Mouse (Mus musculus): ENCODE data around the gene Ctnnbl1. TPM values are rescaled to one million over a fixed set of nuclear protein-coding genes. Genes with fewer than 3 reads are reported as not detected.

Gene Ctnnbl1
- polyA plus RNA-seq, 1 experiment from 2014 or later: 36.3 TPM

DNA sequence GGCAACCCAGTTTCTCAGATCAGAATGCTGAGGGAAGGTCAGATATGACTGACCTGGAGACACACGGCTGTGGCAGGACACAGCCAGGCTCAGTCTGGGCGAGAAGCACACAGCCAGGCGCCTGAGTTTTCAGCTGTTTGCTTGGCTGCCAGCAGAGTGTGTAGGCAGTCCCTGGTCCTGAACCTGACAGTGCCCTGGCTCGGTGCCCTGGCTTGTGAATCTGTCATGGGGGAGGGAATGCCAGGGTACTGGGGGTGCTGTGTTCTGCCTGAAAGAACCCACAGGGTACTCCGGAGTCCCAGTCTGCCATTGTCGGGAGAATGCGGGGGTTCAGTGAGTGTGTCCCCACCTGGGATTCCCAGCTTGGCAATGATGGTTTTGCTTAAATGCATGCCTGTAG, 184.3 kb downstream of the Ctnnbl1 start:
- H3K27ac ChIP-seq (ENCODE audit: low read depth, low read length): no peak overlapping the region
- peaks cover 72% of the 10 kb centered on the region for H3K27me3 ChIP-seq (ENCODE audit: control insufficient read depth, insufficient read depth, low read length)
- WGBS (ENCODE audit: insufficient replicate concordance): 57% methylated on average over 7 of the region's 7 CpGs
- no peaks in the 10 kb centered on the region for H3K36me3 ChIP-seq (ENCODE audit: control insufficient read depth, insufficient read depth, low read length)
- no peaks in the 10 kb centered on the region; the same call in 1 of the 2 replicates for H3K4me1 ChIP-seq (ENCODE audit: control insufficient read depth, insufficient read depth, low read length)
- no peak for ATAC-seq (replicated peaks; ENCODE audit: insufficient number of reproducible peaks, low FRiP score, low TSS enrichment)
- H3K9ac ChIP-seq (ENCODE audit: low read depth, low read length): no peak overlapping the region
- no peaks in the 10 kb centered on the region for H3K9me3 ChIP-seq (replicated peaks; ENCODE audit: control insufficient read depth, low read length)
- no peak overlapping the region for H3K4me3 ChIP-seq (ENCODE audit: low read depth, low read length)
- no peak overlapping the region for H3K4me2 ChIP-seq

DNA sequence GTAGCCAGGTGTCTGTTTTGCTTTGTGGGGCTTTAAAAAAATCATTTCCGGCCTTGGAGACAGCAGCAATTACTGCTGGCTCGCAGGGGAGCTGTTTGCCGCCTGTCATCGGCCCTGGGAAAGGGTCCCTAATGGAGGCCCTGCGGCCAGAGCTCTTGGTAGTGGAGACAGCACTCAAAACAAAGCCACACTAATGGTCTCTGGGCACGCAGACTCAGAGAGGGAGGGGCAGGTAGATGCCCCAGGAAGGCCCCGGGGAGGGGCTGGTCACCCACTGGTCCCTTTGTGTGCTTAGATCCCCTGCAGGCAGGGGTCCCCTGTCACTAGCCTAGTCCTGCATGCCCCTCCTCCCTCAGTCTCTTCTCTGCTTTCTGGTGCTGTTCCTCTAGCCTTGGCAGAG, 186.2 kb downstream of the Ctnnbl1 start:
- Histone ChIP-seq H3K36me3 (ENCODE audit: control insufficient read depth, insufficient read depth, low read length) (no peaks in the 10 kb centered on the region), H3K27me3 (ENCODE audit: control insufficient read depth, insufficient read depth, low read length) (peaks cover 71% of the 10 kb centered on the region), H3K9ac (ENCODE audit: low read depth, low read length) (no peak overlapping the region), H3K27ac (ENCODE audit: low read depth, low read length) (no peak overlapping the region), H3K4me3 (ENCODE audit: low read depth, low read length) (no peak overlapping the region), H3K4me2 (no peak overlapping the region), H3K9me3 (replicated peaks; ENCODE audit: control insufficient read depth, low read length) (no peaks in the 10 kb centered on the region), H3K4me1 (ENCODE audit: control insufficient read depth, insufficient read depth, low read length) (no peaks in the 10 kb centered on the region; the same call in 1 of the 2 replicates)
- WGBS (ENCODE audit: insufficient replicate concordance): 10% methylated on average over 7 of the region's 7 CpGs
- ATAC-seq (replicated peaks; ENCODE audit: insufficient number of reproducible peaks, low FRiP score, low TSS enrichment): no peak

DNA sequence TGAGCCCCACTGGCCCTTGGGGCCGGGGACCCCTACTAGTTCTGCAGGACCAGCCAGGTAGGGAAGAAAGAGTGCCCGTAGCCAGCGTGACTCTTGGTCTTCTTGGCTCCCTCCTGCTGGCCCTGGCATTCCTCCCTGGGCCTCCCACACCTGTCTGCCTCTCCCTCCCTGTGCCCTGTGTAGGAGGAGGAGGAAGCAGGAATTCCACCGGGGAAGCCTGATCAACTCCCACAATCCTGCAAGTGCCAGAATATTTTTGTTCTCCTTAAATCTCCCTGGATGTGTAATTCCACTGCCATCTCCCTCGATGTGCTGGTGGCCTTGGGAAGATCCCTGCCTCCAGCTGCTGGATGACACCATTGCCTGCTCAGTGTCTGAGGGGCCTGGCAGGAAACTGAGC, 187.3 kb downstream of the Ctnnbl1 start:
- ATAC-seq (replicated peaks; ENCODE audit: insufficient number of reproducible peaks, low FRiP score, low TSS enrichment): no peak
- no peaks in the 10 kb centered on the region for H3K9me3 ChIP-seq (replicated peaks; ENCODE audit: control insufficient read depth, low read length)
- H3K27ac ChIP-seq (ENCODE audit: low read depth, low read length): no peak overlapping the region
- H3K4me3 ChIP-seq (ENCODE audit: low read depth, low read length): no peak overlapping the region
- peaks cover 64% of the 10 kb centered on the region for H3K27me3 ChIP-seq (ENCODE audit: control insufficient read depth, insufficient read depth, low read length)
- H3K4me2 ChIP-seq: no peak overlapping the region
- no peaks in the 10 kb centered on the region for H3K36me3 ChIP-seq (ENCODE audit: control insufficient read depth, insufficient read depth, low read length)
- 67% methylated on average over 5 of the region's 5 CpGs for WGBS (ENCODE audit: insufficient replicate concordance)
- H3K9ac ChIP-seq (ENCODE audit: low read depth, low read length): no peak overlapping the region
- H3K4me1 ChIP-seq (ENCODE audit: control insufficient read depth, insufficient read depth, low read length): no peaks in the 10 kb centered on the region; the same call in 1 of the 2 replicates

DNA sequence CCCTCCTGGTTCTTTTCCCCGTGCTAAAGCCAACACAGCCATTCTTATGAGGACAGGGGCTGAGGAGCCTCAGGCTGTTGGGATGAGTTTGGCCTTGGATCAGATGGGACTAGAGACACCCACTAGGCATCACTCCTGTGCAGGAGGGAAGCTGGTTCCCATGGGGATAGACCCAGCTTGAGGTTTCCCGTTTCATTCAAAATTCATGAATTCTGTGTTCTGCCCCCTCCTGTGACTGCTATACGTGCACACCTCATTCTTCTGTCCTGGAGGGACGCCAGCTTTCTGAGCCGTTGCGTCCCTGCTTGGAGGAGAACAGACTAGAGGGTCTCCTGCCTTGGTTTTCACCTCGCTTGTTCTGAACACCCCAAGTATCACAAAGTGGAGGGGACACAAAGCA, 189.3 kb downstream of the Ctnnbl1 start:
- Histone ChIP-seq H3K36me3 (ENCODE audit: control insufficient read depth, insufficient read depth, low read length) (no peaks in the 10 kb centered on the region), H3K4me2 (no peak overlapping the region), H3K4me1 (ENCODE audit: control insufficient read depth, insufficient read depth, low read length) (no peaks in the 10 kb centered on the region; the same call in 1 of the 2 replicates), H3K9ac (ENCODE audit: low read depth, low read length) (no peak overlapping the region), H3K4me3 (ENCODE audit: low read depth, low read length) (no peak overlapping the region), H3K27ac (ENCODE audit: low read depth, low read length) (no peak overlapping the region), H3K27me3 (ENCODE audit: control insufficient read depth, insufficient read depth, low read length) (peaks cover 53% of the 10 kb centered on the region), H3K9me3 (replicated peaks; ENCODE audit: control insufficient read depth, low read length) (no peaks in the 10 kb centered on the region)
- 71% methylated on average over 7 of the region's 7 CpGs for WGBS (ENCODE audit: insufficient replicate concordance)
- no peak for ATAC-seq (replicated peaks; ENCODE audit: insufficient number of reproducible peaks, low FRiP score, low TSS enrichment)

DNA sequence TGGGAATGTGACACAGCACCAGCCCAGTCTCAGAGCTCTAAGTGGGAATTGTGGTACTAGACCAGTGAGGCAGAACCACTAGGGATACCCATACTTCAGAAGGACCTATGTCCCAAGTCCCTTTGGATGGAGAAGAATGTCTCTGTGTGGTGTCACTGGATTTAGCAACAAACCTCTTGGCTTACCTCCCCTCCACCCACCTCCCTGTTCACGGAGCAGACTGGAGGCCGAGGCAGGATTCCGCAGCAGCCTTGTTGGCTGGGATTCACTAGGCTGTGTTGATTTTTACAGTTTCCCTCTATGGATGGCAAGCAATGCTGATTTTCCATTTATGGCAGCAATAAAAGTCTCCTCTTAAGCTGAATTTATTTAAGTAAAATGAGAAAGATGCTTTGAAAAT, 189.7 kb downstream of the Ctnnbl1 start:
- no peak overlapping the region for H3K27ac ChIP-seq (ENCODE audit: low read depth, low read length)
- no peak overlapping the region for H3K4me2 ChIP-seq
- H3K27me3 ChIP-seq (ENCODE audit: control insufficient read depth, insufficient read depth, low read length): peaks cover 49% of the 10 kb centered on the region
- no peaks in the 10 kb centered on the region; the same call in 1 of the 2 replicates for H3K4me1 ChIP-seq (ENCODE audit: control insufficient read depth, insufficient read depth, low read length)
- 75% methylated on average over 3 of the region's 3 CpGs for WGBS (ENCODE audit: insufficient replicate concordance)
- no peak overlapping the region for H3K9ac ChIP-seq (ENCODE audit: low read depth, low read length)
- no peaks in the 10 kb centered on the region for H3K36me3 ChIP-seq (ENCODE audit: control insufficient read depth, insufficient read depth, low read length)
- ATAC-seq (replicated peaks; ENCODE audit: insufficient number of reproducible peaks, low FRiP score, low TSS enrichment): no peak
- H3K9me3 ChIP-seq (replicated peaks; ENCODE audit: control insufficient read depth, low read length): no peaks in the 10 kb centered on the region
- H3K4me3 ChIP-seq (ENCODE audit: low read depth, low read length): no peak overlapping the region

DNA sequence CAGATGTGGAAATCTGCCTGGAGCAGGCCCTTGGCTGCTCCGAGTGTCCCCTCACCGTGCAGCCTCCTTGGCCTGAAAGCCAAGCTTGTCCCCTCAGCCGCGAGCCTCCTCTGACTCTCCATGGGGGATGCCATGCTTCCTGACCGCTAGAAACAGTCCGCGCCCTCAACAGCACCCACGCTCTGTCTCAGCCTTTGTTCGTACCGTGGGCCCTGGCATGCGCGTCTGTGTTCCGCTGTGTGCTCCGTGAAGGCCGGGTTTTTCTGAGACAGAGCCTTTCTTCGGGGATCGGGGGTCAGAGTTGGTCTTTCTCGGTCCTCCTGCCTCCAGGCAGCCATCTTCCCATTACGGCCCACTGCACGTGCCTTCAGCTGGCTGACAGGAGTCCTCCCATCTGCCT, 190.2 kb downstream of the Ctnnbl1 start:
- Histone ChIP-seq H3K27me3 (ENCODE audit: control insufficient read depth, insufficient read depth, low read length) (peaks cover 44% of the 10 kb centered on the region), H3K9ac (ENCODE audit: low read depth, low read length) (no peak overlapping the region), H3K4me3 (ENCODE audit: low read depth, low read length) (no peak overlapping the region), H3K4me1 (ENCODE audit: control insufficient read depth, insufficient read depth, low read length) (no peaks in the 10 kb centered on the region; the same call in 1 of the 2 replicates), H3K36me3 (ENCODE audit: control insufficient read depth, insufficient read depth, low read length) (no peaks in the 10 kb centered on the region), H3K4me2 (no peak overlapping the region), H3K9me3 (replicated peaks; ENCODE audit: control insufficient read depth, low read length) (no peaks in the 10 kb centered on the region), H3K27ac (ENCODE audit: low read depth, low read length) (no peak overlapping the region)
- 56% methylated on average over 20 of the region's 20 CpGs for WGBS (ENCODE audit: insufficient replicate concordance)
- ATAC-seq (replicated peaks; ENCODE audit: insufficient number of reproducible peaks, low FRiP score, low TSS enrichment): no peak

DNA sequence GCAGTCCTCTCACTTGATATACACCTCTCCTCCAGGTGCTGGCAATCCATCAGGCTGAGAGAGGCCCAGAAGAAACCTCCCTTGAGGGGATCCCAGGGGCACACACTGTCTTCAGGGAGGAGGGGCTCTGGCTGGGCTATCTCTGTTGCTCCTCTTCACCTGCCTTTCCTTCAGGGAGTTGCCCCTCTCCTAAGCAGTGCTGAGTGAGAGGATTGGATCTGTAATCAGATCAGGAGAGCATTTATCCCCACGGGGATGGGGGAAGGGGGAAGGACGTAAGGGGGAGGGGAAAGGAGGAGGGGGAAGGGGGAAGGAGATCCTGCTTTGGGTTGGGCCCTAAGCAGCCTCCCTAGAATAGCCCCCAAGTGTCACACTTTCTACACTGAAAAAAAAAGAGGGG, 190.6 kb downstream of the Ctnnbl1 start:
- H3K4me2 ChIP-seq: no peak overlapping the region
- H3K27ac ChIP-seq (ENCODE audit: low read depth, low read length): no peak overlapping the region
- no peak overlapping the region for H3K9ac ChIP-seq (ENCODE audit: low read depth, low read length)
- peaks cover 40% of the 10 kb centered on the region for H3K27me3 ChIP-seq (ENCODE audit: control insufficient read depth, insufficient read depth, low read length)
- ATAC-seq (replicated peaks; ENCODE audit: insufficient number of reproducible peaks, low FRiP score, low TSS enrichment): no peak
- H3K4me3 ChIP-seq (ENCODE audit: low read depth, low read length): no peak overlapping the region
- no peaks in the 10 kb centered on the region; the same call in 1 of the 2 replicates for H3K4me1 ChIP-seq (ENCODE audit: control insufficient read depth, insufficient read depth, low read length)
- 30% methylated on average over 2 of the region's 2 CpGs for WGBS (ENCODE audit: insufficient replicate concordance)
- no peaks in the 10 kb centered on the region for H3K36me3 ChIP-seq (ENCODE audit: control insufficient read depth, insufficient read depth, low read length)
- H3K9me3 ChIP-seq (replicated peaks; ENCODE audit: control insufficient read depth, low read length): no peaks in the 10 kb centered on the region

DNA sequence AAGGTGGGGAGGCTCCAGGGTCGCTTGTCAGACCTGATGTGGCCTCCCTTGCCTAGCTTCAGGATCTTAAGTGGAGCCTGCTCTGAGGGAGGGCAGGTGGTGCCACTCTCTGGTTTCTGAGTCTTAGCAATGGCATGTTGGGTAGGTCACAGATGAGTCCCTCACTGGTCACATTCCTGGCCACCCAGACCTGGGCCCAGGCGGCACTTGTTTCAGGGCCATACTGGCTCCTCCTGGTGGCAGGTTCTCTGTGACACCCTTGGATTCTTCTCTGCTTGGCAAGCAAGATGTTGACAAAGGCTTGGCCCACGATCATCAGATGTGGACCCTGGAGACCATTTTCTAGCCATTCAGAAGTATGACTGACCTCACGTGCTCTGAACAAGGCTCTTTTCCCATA, 195.5 kb downstream of the Ctnnbl1 start:
- no peak for ATAC-seq (replicated peaks; ENCODE audit: insufficient number of reproducible peaks, low FRiP score, low TSS enrichment)
- Histone ChIP-seq H3K4me3 (ENCODE audit: low read depth, low read length) (no peak overlapping the region), H3K4me1 (ENCODE audit: control insufficient read depth, insufficient read depth, low read length) (no peaks in the 10 kb centered on the region; the same call in 1 of the 2 replicates), H3K27me3 (ENCODE audit: control insufficient read depth, insufficient read depth, low read length) (peaks cover 19% of the 10 kb centered on the region), H3K36me3 (ENCODE audit: control insufficient read depth, insufficient read depth, low read length) (no peaks in the 10 kb centered on the region), H3K9ac (ENCODE audit: low read depth, low read length) (no peak overlapping the region), H3K9me3 (replicated peaks; ENCODE audit: control insufficient read depth, low read length) (no peaks in the 10 kb centered on the region), H3K4me2 (no peak overlapping the region), H3K27ac (ENCODE audit: low read depth, low read length) (no peak overlapping the region)
- 69% methylated on average over 4 of the region's 4 CpGs for WGBS (ENCODE audit: insufficient replicate concordance)

DNA sequence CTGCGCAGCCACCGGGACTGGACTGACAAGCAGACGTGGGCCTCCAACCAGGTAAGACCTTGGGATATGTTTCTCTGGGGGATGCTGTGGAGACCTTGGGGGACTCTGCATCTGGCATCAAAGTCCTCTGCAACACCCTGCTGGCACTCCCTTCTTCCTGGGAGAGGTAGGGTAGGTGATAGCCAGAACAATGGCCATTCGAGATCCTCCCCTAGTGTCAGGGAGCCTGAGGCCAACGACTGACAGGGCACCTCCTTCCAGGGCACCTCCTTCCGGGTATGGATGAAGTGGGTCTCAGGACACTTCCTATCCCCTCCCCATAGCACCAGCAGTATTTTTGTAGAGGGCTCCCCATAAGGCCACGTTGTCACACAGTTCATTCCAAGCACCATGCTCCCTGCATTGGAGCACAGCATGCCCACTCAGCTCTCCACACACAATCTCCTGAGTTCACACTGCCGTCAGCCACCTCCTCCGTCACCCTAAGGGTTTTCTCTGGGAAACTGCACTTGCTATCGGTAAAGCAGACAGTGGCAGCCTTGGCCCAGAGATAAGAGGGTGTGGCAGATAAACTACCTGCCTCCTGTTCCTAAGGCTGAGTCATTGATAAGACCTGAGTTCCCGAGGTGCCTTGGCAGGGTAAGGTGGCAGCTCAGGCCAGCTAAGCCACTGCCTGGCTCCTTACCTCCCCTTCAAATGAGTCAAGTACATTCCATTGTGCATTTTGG, 198.4 kb downstream of the Ctnnbl1 start:
- Histone ChIP-seq H3K4me3 (ENCODE audit: low read depth, low read length) (no peak overlapping the region), H3K9ac (ENCODE audit: low read depth, low read length) (no peak overlapping the region), H3K9me3 (replicated peaks; ENCODE audit: control insufficient read depth, low read length) (no peaks in the 10 kb centered on the region), H3K27me3 (ENCODE audit: control insufficient read depth, insufficient read depth, low read length) (peaks cover 36% of the 10 kb centered on the region), H3K27ac (ENCODE audit: low read depth, low read length) (no peak overlapping the region), H3K36me3 (ENCODE audit: control insufficient read depth, insufficient read depth, low read length) (no peaks in the 10 kb centered on the region), H3K4me2 (no peak overlapping the region), H3K4me1 (ENCODE audit: control insufficient read depth, insufficient read depth, low read length) (no peaks in the 10 kb centered on the region; the same call in 1 of the 2 replicates)
- WGBS (ENCODE audit: insufficient replicate concordance): 44% methylated on average over 11 of the region's 11 CpGs
- no peak for ATAC-seq (replicated peaks; ENCODE audit: insufficient number of reproducible peaks, low FRiP score, low TSS enrichment)

All from heart, embryonic 11.5 days (tissue).